Mouse (Mus musculus) G1E (cell line): ENCODE measurements around the gene Rasal2.

Experiments
- CTCF ChIP-seq: IDR thresholded peaks from 2 replicates; pipeline ENCODE4 v1.5.1; 2012; ENCODE audit warnings: low read depth, low read length, inconsistent platforms, mixed read lengths
- GATA1 ChIP-seq: IDR thresholded peaks from 2 replicates; pipeline ENCODE4 v1.6.1; 2012; ENCODE audit warnings: borderline replicate concordance, low read length, inconsistent platforms, mixed read lengths
- GATA2 ChIP-seq: IDR thresholded peaks from 2 replicates; pipeline ENCODE4 v1.6.1; 2012; ENCODE audit warnings: low read depth, low read length, inconsistent platforms, borderline replicate concordance
- TAL1 ChIP-seq: conservative IDR thresholded peaks from 2 replicates; pipeline ENCODE4 v1.6.1; 2012; ENCODE audit warnings: low read depth, low read length, inconsistent platforms, mixed read lengths

DNA sequence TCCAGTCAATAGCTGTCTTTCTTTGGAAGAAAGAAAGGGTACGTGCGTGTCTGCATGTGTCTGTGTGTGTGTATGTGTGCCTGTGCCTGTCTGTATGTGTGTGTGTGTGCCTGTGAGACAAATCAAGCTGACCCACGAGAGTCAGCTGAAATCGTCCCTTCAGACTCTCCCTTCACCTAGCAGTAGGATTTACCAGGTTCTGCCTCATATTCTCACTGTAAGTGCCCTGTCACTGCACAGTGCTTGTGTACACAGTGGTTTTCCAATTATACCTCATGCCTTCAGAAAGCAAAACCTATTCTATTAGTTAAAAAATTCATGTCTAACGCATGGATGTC lies 168.0 kb downstream of the Rasal2 start:
- TF ChIP-seq CTCF (no peak), TAL1 (no peak), GATA1 (no peak), GATA2 (no peak)
